Comparison of ENCODE assay signal across 7 mouse cellular contexts in the genomic region with DNA sequence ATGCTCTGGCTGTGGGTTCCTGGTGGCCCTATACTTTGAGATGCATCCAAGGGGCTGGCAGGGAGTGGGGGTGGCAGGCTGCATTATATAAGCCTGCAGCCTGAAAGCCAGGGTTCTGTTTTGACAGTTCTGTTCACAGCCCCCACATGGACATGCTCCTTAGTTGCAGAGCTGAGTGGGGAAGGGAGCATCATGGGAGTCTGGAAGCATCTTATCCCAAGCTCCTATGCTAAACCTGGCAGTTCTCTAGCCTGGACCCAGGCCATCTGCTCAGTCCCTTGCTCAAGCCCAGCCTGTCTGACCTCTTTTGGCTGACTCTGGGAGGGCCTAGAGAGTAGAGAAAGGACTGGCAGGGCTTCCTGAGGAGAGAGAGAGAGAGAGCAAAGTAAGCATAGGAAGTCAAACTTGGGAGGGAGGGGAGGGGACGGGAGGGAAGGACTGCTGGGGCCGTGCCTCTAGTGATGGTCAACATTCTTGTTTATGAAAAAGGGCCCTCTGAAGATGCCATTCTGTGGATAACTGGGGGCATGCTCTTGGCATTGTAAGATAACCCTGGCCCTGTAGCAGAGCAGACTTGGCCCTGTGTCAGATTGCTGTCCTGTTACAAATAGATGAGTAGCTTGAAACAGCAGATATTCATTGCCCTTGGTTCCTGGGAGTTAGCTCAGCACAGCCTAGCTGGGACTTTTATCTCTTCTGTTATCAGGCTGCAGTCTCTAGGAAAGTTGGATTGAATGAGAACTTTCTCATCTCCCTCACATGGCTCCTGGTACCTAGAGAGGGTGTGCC. TPM values are rescaled to one million over a fixed set of nuclear protein-coding genes. Genes with fewer than 3 reads are reported as not detected.
DNase-seq lines count a peak whose midpoint lies in the region; ATAC-seq lines count a peak whose summit lies in the region.

No protein-coding gene starts in this region.

- peak; percentile 72 for DNase-seq in urinary bladder, postnatal 14 days (ENCODE audit: low spot score)
- no peak for DNase-seq in urinary bladder, adult 2 months (ENCODE audit: low spot score)
- DNase-seq in cerebellum, postnatal 14 days: peak; percentile 89 to 91
- DNase-seq in heart, adult 9 months (ENCODE audit: low spot score in 2 of 2): peak; percentile 74 to 75
- peak; percentile 78 for DNase-seq in left cerebral cortex, postnatal 4 days
- DNase-seq in ovary, postnatal 36 days (ENCODE audit: low spot score): peak; percentile 40

- intact Hi-C loops in left cerebral cortex, postnatal 4 days (cut with DNase I): loop anchor here (5.0 kb wide), 1 partner anchor 83 kb away; no protein-coding TSS in a partner anchor

- ATAC-seq in CD4-positive, CD25-positive, alpha-beta regulatory T cell, adult 4 months: no peak

RNA-seq across cellular contexts. Expression of a gene that starts 25.4 kb away (rescaled TPM):
- 7.4 and 10.7 TPM in 2 replicates for polyA plus RNA-seq in urinary bladder, adult 2 months (2012; rRNA removed)
- 10 to 100 TPM; 16.6 to 17.5 TPM for total RNA-seq in left cerebral cortex, postnatal 4 days (2021)
- 10 to 100 TPM; 32.9 to 59.3 TPM for polyA plus RNA-seq in CD4-positive, CD25-positive, alpha-beta regulatory T cell, adult 4 months (2017; shearing (Covaris generic))

RNA-seq across cellular contexts. Expression of a gene that starts 41.4 kb away (rescaled TPM):
- polyA plus RNA-seq in urinary bladder, adult 2 months (2012; rRNA removed): 24.1 and 24.2 TPM in 2 replicates
- total RNA-seq in left cerebral cortex, postnatal 4 days (2021): 1 to 10 TPM; 7.3 to 7.5 TPM
- 10 to 100 TPM in 1 of 2 experiments, 1 to 10 TPM in 1; 3.9 to 13.8 TPM for polyA plus RNA-seq in CD4-positive, CD25-positive, alpha-beta regulatory T cell, adult 4 months (2017; shearing (Covaris generic))
